ENCODE assay signal across 17 mouse cellular contexts in genomic region chr12:88704159-88704846, GRCm38 (mm10). TPM values are rescaled to one million over a fixed set of nuclear protein-coding genes. Genes with fewer than 3 reads are reported as not detected.
DNase-seq lines count a peak whose midpoint lies in the region; ATAC-seq and TF ChIP-seq lines count a peak whose summit lies in the region.
"Had no signal": no experiment of that assay in that cellular context is flagged by ENCODE, and none has a peak within 500 bp of the region (broad histone marks: within the 10 kb centered on the region; RNA-seq: fewer than 3 reads in every experiment).

No protein-coding gene starts in this region.

- H3K4me2 ChIP-seq in kidney, embryonic 14.5 days (replicated peaks; ENCODE audit: low read depth, low read length), result no peak overlapping the region
- no peak overlapping the region for H3K4me2 ChIP-seq in intestine, embryonic 16.5 days (ENCODE audit: low read depth, low read length)
- H3K4me2 ChIP-seq: heart, embryonic 11.5 days; lung, embryonic 14.5 days had no signal

- no peak for TF ChIP-seq CTCF in kidney, adult 2 months (conservative IDR thresholded peaks at IDR 0.05; ENCODE audit: insufficient read depth, insufficient read length, low read depth, low read length)
- TF ChIP-seq CTCF in brain, embryonic 14.5 days (IDR thresholded peaks at IDR 0.05; ENCODE audit: borderline replicate concordance, extremely low read depth, insufficient read depth, insufficient read length), result no peak

- DNase-seq in cerebellum, adult 11-12 months, result peak; percentile 9
- DNase-seq in kidney, adult 2 months, result peak; percentile 7
- DNase-seq in brain, embryonic 14.5 days (ENCODE audit: low read depth), result peak; percentile 55
- DNase-seq in mesoderm, embryonic 11.5 days (ENCODE audit: low read depth, low spot score), result peak; percentile 29
- no peak for DNase-seq in liver
- DNase-seq: forebrain, postnatal 0 days; gastrocnemius, postnatal 36 days; lung, embryonic 14.5 days; thymus, postnatal 25 days had no signal

- no peak overlapping the region for H3K4me3 ChIP-seq in kidney, adult 2 months (ENCODE audit: insufficient read depth, low read depth, low read length)
- H3K4me3 ChIP-seq in kidney, embryonic 14.5 days (ENCODE audit: low read length), result no peak overlapping the region
- H3K4me3 ChIP-seq in intestine, embryonic 16.5 days (ENCODE audit: low read length), result no peak overlapping the region

- no peaks in the 10 kb centered on the region for H3K4me1 ChIP-seq in kidney, adult 2 months (ENCODE audit: control insufficient read depth, insufficient read depth, low read length)
- H3K4me1 ChIP-seq in kidney, embryonic 14.5 days (ENCODE audit: control insufficient read depth, insufficient read depth, low read length), result no peaks in the 10 kb centered on the region
- H3K4me1 ChIP-seq in intestine, embryonic 16.5 days (ENCODE audit: control insufficient read depth, insufficient read depth, low read length), result no peaks in the 10 kb centered on the region

- no peaks in the 10 kb centered on the region for H3K27me3 ChIP-seq in kidney, adult 2 months (replicated peaks; ENCODE audit: control insufficient read depth, insufficient read depth, low read length)
- no peaks in the 10 kb centered on the region for H3K27me3 ChIP-seq in kidney, embryonic 14.5 days (ENCODE audit: control insufficient read depth, insufficient read depth, low read length)
- H3K27me3 ChIP-seq in intestine, embryonic 16.5 days (replicated peaks; ENCODE audit: control insufficient read depth, insufficient read depth, low read length), result no peaks in the 10 kb centered on the region
- H3K27me3 ChIP-seq: CH12.LX had no signal

- TF ChIP-seq POLR2A in kidney, adult 2 months (IDR thresholded peaks at IDR 0.05; ENCODE audit: low read depth, low read length), result no peak
- TF ChIP-seq POLR2A in brain, embryonic 14.5 days (IDR thresholded peaks at IDR 0.05; ENCODE audit: borderline replicate concordance, extremely low read depth, insufficient read depth, insufficient read length, poor library complexity, severe bottlenecking), result no peak

- ATAC-seq in cerebellum, adult (ENCODE audit: insufficient number of reproducible peaks, low FRiP score, low TSS enrichment), result no peak
- ATAC-seq in kidney, embryonic 14.5 days (ENCODE audit: low FRiP score, low TSS enrichment), result no peak
- ATAC-seq in intestine, embryonic 16.5 days, result no peak
- ATAC-seq: activated CD4-positive, CD25-positive, alpha-beta regulatory T cell, adult 4 months; forebrain, postnatal 0 days had no signal

- H3K36me3 ChIP-seq in kidney, adult 2 months (ENCODE audit: control insufficient read depth, insufficient read depth, low read length), result no peaks in the 10 kb centered on the region
- H3K36me3 ChIP-seq in kidney, embryonic 14.5 days (ENCODE audit: control insufficient read depth, insufficient read depth, low read length), result no peaks in the 10 kb centered on the region
- H3K36me3 ChIP-seq in intestine, embryonic 16.5 days (ENCODE audit: control insufficient read depth, insufficient read depth, low read length), result no peaks in the 10 kb centered on the region

- H3K9me3 ChIP-seq in kidney, embryonic 14.5 days (ENCODE audit: control insufficient read depth, low read length), result no peaks in the 10 kb centered on the region
- no peaks in the 10 kb centered on the region for H3K9me3 ChIP-seq in intestine, embryonic 16.5 days (ENCODE audit: control insufficient read depth, low read length)

- H3K27ac ChIP-seq in kidney, adult 2 months (ENCODE audit: insufficient read depth, low read depth, low read length), result no peak overlapping the region
- no peak overlapping the region for H3K27ac ChIP-seq in kidney, embryonic 14.5 days (ENCODE audit: low read depth, low read length)
- H3K27ac ChIP-seq in intestine, embryonic 16.5 days (ENCODE audit: low read length), result no peak overlapping the region
- H3K27ac ChIP-seq: stomach, postnatal 0 days had no signal

- 40% methylated on average over 10 of the region's 10 CpGs for WGBS in kidney, adult 2 months
- 45% methylated on average over 10 of the region's 10 CpGs for WGBS in kidney, embryonic 14.5 days
- WGBS in intestine, embryonic 16.5 days, result 61% methylated on average over 10 of the region's 10 CpGs

- no peak overlapping the region for H3K9ac ChIP-seq in kidney, embryonic 14.5 days (ENCODE audit: low read depth, low read length)
- no peak overlapping the region for H3K9ac ChIP-seq in intestine, embryonic 16.5 days (ENCODE audit: low read depth, low read length)
- H3K9ac ChIP-seq: forebrain, postnatal 0 days; lung, embryonic 14.5 days had no signal

RNA-seq across cellular contexts. Expression of gene Nrxn3, which starts 18.4 kb away (rescaled TPM):
- polyA plus RNA-seq in kidney, adult 2 months (2012; rRNA removed), result 0.39 and 0.65 TPM in 2 replicates
- polyA plus RNA-seq in kidney, embryonic 14.5 days (2014; fragmentation: Nextera tagmentation; extraction: Ambion mirVana), result 3.5 and 5.2 TPM in 2 replicates
- 41.8 and 67.8 TPM in 2 replicates for polyA plus RNA-seq in brain, embryonic 14.5 days (2012; rRNA removed)
- polyA plus RNA-seq in intestine, embryonic 16.5 days (2015; fragmentation: Nextera tagmentation; extraction: Ambion mirVana), result 1.4 and 1.5 TPM in 2 replicates
- polyA plus RNA-seq: spleen, adult 2 months had no signal
